Mouse (Mus musculus) heart, embryonic 15.5 days (tissue): Measurements from ENCODE around the gene Tspan8. TPM values are rescaled to one million over a fixed set of nuclear protein-coding genes. Genes with fewer than 3 reads are reported as not detected.

ENCODE experiments used
- ATAC-seq: fragments of 200-750 bp; cut with Nextera tagmentation; replicated peaks from 2 replicates; pipeline ENCODE4 v1.8.0; 2017; ENCODE audit warnings: low read depth, moderate TSS enrichment; ENCODE audit not compliant: insufficient number of reproducible peaks, insufficient read depth, low FRiP score
- H3K27ac ChIP-seq: fragments of 300-500 bp; sonication (generic); 2 replicates; pipeline ENCODE4 v1.5.1; 2015; ENCODE audit warnings: mild to moderate bottlenecking, inconsistent platforms
- H3K27me3 ChIP-seq: fragments of 300-500 bp; sonication (generic); 2 replicates; pipeline ENCODE4 v1.6.1; 2015; ENCODE audit warnings: inconsistent platforms
- H3K36me3 ChIP-seq: fragments of 300-500 bp; sonication (generic); 2 replicates; pipeline ENCODE4 v1.6.1; 2015; ENCODE audit warnings: mild to moderate bottlenecking, inconsistent platforms
- H3K4me1 ChIP-seq: fragments of 300-500 bp; sonication (generic); replicated peaks from 2 replicates; pipeline ENCODE4 v1.6.1; 2015; ENCODE audit warnings: inconsistent platforms
- H3K4me2 ChIP-seq: fragments of 300-500 bp; sonication (generic); 2 replicates; pipeline ENCODE4 v1.6.1; 2015; ENCODE audit warnings: inconsistent platforms, mild to moderate bottlenecking, moderate library complexity
- H3K4me3 ChIP-seq: fragments of 300-500 bp; sonication (generic); 2 replicates; pipeline ENCODE4 v1.5.1; 2015; ENCODE audit warnings: mild to moderate bottlenecking, inconsistent platforms
- H3K9ac ChIP-seq: fragments of 300-500 bp; sonication (generic); 2 replicates; pipeline ENCODE4 v1.6.1; 2015; ENCODE audit warnings: mild to moderate bottlenecking, inconsistent platforms
- H3K9me3 ChIP-seq: fragments of 300-500 bp; sonication (generic); replicated peaks from 2 replicates; pipeline ENCODE4 v1.6.1; 2016; ENCODE audit warnings: inconsistent platforms
- WGBS: fragments of 180-500 bp; shearing (Covaris S2); methylation state at CpG from one replicate; pipeline ENCODE4 v1.1.7; 2015; ENCODE audit warnings: mixed read lengths; 5-methylcytosine and 5-hydroxymethylcytosine counted together
- polyA plus RNA-seq: library from polyadenylated mRNA; unstranded; fragments of >200 nt; fragmentation: Nextera tagmentation; extraction: Ambion mirVana; gene quantifications from 2 replicates; pipeline ENCODE4 v1.2.1, GENCODE M21; 2015

Tspan8 gene
- polyA plus RNA-seq, 1 experiment from 2014 or later, result 4.3 TPM

GRCm38 (mm10) chr10:115846930-115847329 is 30.3 kb downstream of the Tspan8 start:
- no peak overlapping the region for H3K9ac ChIP-seq
- ATAC-seq, result no peak
- H3K27ac ChIP-seq, result no peak overlapping the region
- H3K4me2 ChIP-seq, result no peak overlapping the region
- H3K36me3 ChIP-seq, result no peaks in the 10 kb centered on the region
- peaks cover 5% of the 10 kb centered on the region; the same call in 1 of the 2 replicates for H3K4me1 ChIP-seq
- no peaks in the 10 kb centered on the region for H3K27me3 ChIP-seq
- 50% methylated on average over 18 of the region's 18 CpGs for WGBS
- no peaks in the 10 kb centered on the region for H3K9me3 ChIP-seq
- no peak overlapping the region for H3K4me3 ChIP-seq

- WGBS, result 94% methylated on average over 1 of the region's 1 CpGs
- no peak overlapping the region for H3K4me2 ChIP-seq
- no peaks in the 10 kb centered on the region for H3K9me3 ChIP-seq
Measured at GRCm38 (mm10) chr10:115848511-115848910, 31.9 kb downstream of the Tspan8 start.

GRCm38 (mm10) chr10:115860210-115860880 is 43.7 kb downstream of the Tspan8 start:
- no peak overlapping the region for H3K4me3 ChIP-seq

More at GRCm38 (mm10) chr10:115848511-115848910, 31.9 kb downstream of the Tspan8 start:
- H3K36me3 ChIP-seq, result no peaks in the 10 kb centered on the region
- no peaks in the 10 kb centered on the region for H3K27me3 ChIP-seq
- H3K4me3 ChIP-seq, result no peak overlapping the region
- H3K27ac ChIP-seq, result no peak overlapping the region
- no peak for ATAC-seq
- H3K9ac ChIP-seq, result no peak overlapping the region
- H3K4me1 ChIP-seq, result peaks cover 5% of the 10 kb centered on the region; the same call in 1 of the 2 replicates

GRCm38 (mm10) chr10:115861967-115862366 is 45.3 kb downstream of the Tspan8 start:
- Histone ChIP-seq H3K4me1 (no peaks in the 10 kb centered on the region), H3K4me3 (no peak overlapping the region), H3K27ac (no peak overlapping the region), H3K27me3 (no peaks in the 10 kb centered on the region), H3K9me3 (no peaks in the 10 kb centered on the region), H3K36me3 (no peaks in the 10 kb centered on the region), H3K4me2 (no peak overlapping the region), H3K9ac (no peak overlapping the region)
- no peak for ATAC-seq
- 65% methylated on average over 5 of the region's 5 CpGs for WGBS

More at GRCm38 (mm10) chr10:115860210-115860880, 43.7 kb downstream of the Tspan8 start:
- Histone ChIP-seq H3K9me3 (no peaks in the 10 kb centered on the region), H3K27me3 (no peaks in the 10 kb centered on the region), H3K36me3 (no peaks in the 10 kb centered on the region), H3K9ac (no peak overlapping the region), H3K27ac (no peak overlapping the region), H3K4me2 (no peak overlapping the region), H3K4me1 (no peaks in the 10 kb centered on the region)
- WGBS, result 78% methylated on average over 15 of the region's 15 CpGs
- no peak for ATAC-seq

- no peak overlapping the region for H3K9ac ChIP-seq
- ATAC-seq, result no peak
- no peaks in the 10 kb centered on the region for H3K36me3 ChIP-seq
- 83% methylated on average over 5 of the region's 5 CpGs for WGBS
- H3K4me2 ChIP-seq, result no peak overlapping the region
- H3K4me1 ChIP-seq, result no peaks in the 10 kb centered on the region
- H3K9me3 ChIP-seq, result no peaks in the 10 kb centered on the region
- no peaks in the 10 kb centered on the region for H3K27me3 ChIP-seq
- H3K27ac ChIP-seq, result no peak overlapping the region
- no peak overlapping the region for H3K4me3 ChIP-seq
Measured at GRCm38 (mm10) chr10:115882757-115883156, 66.1 kb downstream of the Tspan8 start.

GRCm38 (mm10) chr10:115891924-115892323 is 75.3 kb downstream of the Tspan8 start:
- H3K36me3 ChIP-seq, result no peaks in the 10 kb centered on the region
- no peak overlapping the region for H3K27ac ChIP-seq
- no peaks in the 10 kb centered on the region for H3K27me3 ChIP-seq
- no peak overlapping the region for H3K4me2 ChIP-seq
- no peaks in the 10 kb centered on the region for H3K9me3 ChIP-seq
- ATAC-seq, result no peak
- no peaks in the 10 kb centered on the region for H3K4me1 ChIP-seq
- 58% methylated on average over 4 of the region's 4 CpGs for WGBS
- no peak overlapping the region for H3K4me3 ChIP-seq
- H3K9ac ChIP-seq, result no peak overlapping the region

- H3K36me3 ChIP-seq, result no peaks in the 10 kb centered on the region
- no peak overlapping the region for H3K4me3 ChIP-seq
- H3K9ac ChIP-seq, result no peak overlapping the region
- WGBS, result 48% methylated on average over 6 of the region's 6 CpGs
- no peak overlapping the region for H3K4me2 ChIP-seq
- no peaks in the 10 kb centered on the region for H3K9me3 ChIP-seq
- no peaks in the 10 kb centered on the region for H3K4me1 ChIP-seq
- 0 out of 2 replicates have a peak, but pooled peaks have one; percentile 35 for ATAC-seq
- H3K27ac ChIP-seq, result no peak overlapping the region
- H3K27me3 ChIP-seq, result no peaks in the 10 kb centered on the region
Measured at GRCm38 (mm10) chr10:115892973-115893372, 76.3 kb downstream of the Tspan8 start.

GRCm38 (mm10) chr10:115894045-115894444 is 77.4 kb downstream of the Tspan8 start:
- Histone ChIP-seq H3K4me1 (no peaks in the 10 kb centered on the region), H3K27ac (no peak overlapping the region), H3K27me3 (no peaks in the 10 kb centered on the region), H3K36me3 (no peaks in the 10 kb centered on the region), H3K9me3 (no peaks in the 10 kb centered on the region), H3K4me2 (no peak overlapping the region), H3K9ac (no peak overlapping the region), H3K4me3 (no peak overlapping the region)
- ATAC-seq, result no peak
- WGBS, result 36% methylated on average over 5 of the region's 5 CpGs

GRCm38 (mm10) chr10:115896764-115897163 is 80.1 kb downstream of the Tspan8 start:
- Histone ChIP-seq H3K4me3 (no peak overlapping the region), H3K9me3 (no peaks in the 10 kb centered on the region), H3K4me2 (no peak overlapping the region), H3K27me3 (no peaks in the 10 kb centered on the region), H3K36me3 (no peaks in the 10 kb centered on the region), H3K4me1 (no peaks in the 10 kb centered on the region), H3K9ac (no peak overlapping the region), H3K27ac (no peak overlapping the region)
- ATAC-seq, result no peak

GRCm38 (mm10) chr10:115897235-115897634 is 80.6 kb downstream of the Tspan8 start:
- WGBS, result 62% methylated on average over 7 of the region's 7 CpGs
- Histone ChIP-seq H3K36me3 (no peaks in the 10 kb centered on the region), H3K4me1 (no peaks in the 10 kb centered on the region), H3K27me3 (no peaks in the 10 kb centered on the region), H3K9me3 (no peaks in the 10 kb centered on the region), H3K27ac (no peak overlapping the region), H3K9ac (no peak overlapping the region), H3K4me2 (no peak overlapping the region), H3K4me3 (no peak overlapping the region)
- ATAC-seq, result no peak; the same call in 1 of the 2 replicates
